Mouse (Mus musculus) hindbrain, embryonic 14.5 days (tissue): Measurements from ENCODE around the gene Trim62. TPM values are rescaled to one million over a fixed set of nuclear protein-coding genes. Genes with fewer than 3 reads are reported as not detected.
"Not testable (repeated sequence)": the region's sequence is repeated elsewhere in the genome, so short reads cannot be mapped to it uniquely, and the experiment has no call there.

ENCODE experiments used
- ATAC-seq: fragments of 200-750 bp; cut with Nextera tagmentation; 2 replicates; pipeline ENCODE4 v1.8.0; 2017; ENCODE audit warnings: moderate number of reproducible peaks, mild to moderate bottlenecking, moderate TSS enrichment, moderate library complexity; ENCODE audit not compliant: low FRiP score
- DNase-seq: peaks from one replicate; pipeline ENCODE4 v3.0.0-alpha.2; 2015; ENCODE audit warnings: low spot score
- H3K27ac ChIP-seq: fragments of 300-500 bp; sonication (generic); 2 replicates; pipeline ENCODE4 v1.5.1; 2014; ENCODE audit warnings: mild to moderate bottlenecking, moderate library complexity
- H3K27me3 ChIP-seq: fragments of 300-500 bp; sonication (generic); 2 replicates; pipeline ENCODE4 v1.6.1; 2014; ENCODE audit warnings: mild to moderate bottlenecking, low read length, mixed read lengths; ENCODE audit not compliant: control insufficient read depth, insufficient read depth
- H3K36me3 ChIP-seq: fragments of 300-500 bp; sonication (generic); replicated peaks from 2 replicates; pipeline ENCODE4 v1.6.1; 2014; ENCODE audit not compliant: control insufficient read depth, insufficient read depth
- H3K4me1 ChIP-seq: fragments of 300-500 bp; sonication (generic); replicated peaks from 2 replicates; pipeline ENCODE4 v1.6.1; 2014; ENCODE audit warnings: antibody characterized with exemption, low read length, mixed read lengths; ENCODE audit not compliant: control insufficient read depth, insufficient read depth
- H3K4me2 ChIP-seq: fragments of 300-500 bp; sonication (generic); replicated peaks from 2 replicates; pipeline ENCODE4 v1.6.1; 2014; ENCODE audit warnings: mild to moderate bottlenecking, moderate library complexity
- H3K4me3 ChIP-seq: fragments of 300-500 bp; sonication (generic); replicated peaks from 2 replicates; pipeline ENCODE4 v1.5.1; 2014; ENCODE audit warnings: mild to moderate bottlenecking, low read length
- H3K9ac ChIP-seq: fragments of 300-500 bp; sonication (generic); 2 replicates; pipeline ENCODE4 v1.6.1; 2014
- H3K9me3 ChIP-seq: fragments of 300-500 bp; sonication (generic); 2 replicates; pipeline ENCODE4 v1.6.1; 2016; ENCODE audit warnings: low read length; ENCODE audit not compliant: control insufficient read depth
- WGBS: fragments of 180-500 bp; shearing (Covaris S2); extraction: QIAGEN DNeasy Blood & Tissue Kit; methylation state at CpG from one replicate; pipeline ENCODE4 v1.1.7; 2014; 5-methylcytosine and 5-hydroxymethylcytosine counted together
- polyA plus RNA-seq: library from polyadenylated mRNA; unstranded; fragments of >200 nt; fragmentation: Nextera tagmentation; extraction: Ambion mirVana; gene quantifications from 2 replicates; pipeline ENCODE4 v1.2.1, GENCODE M21; 2014

The Trim62 gene
- polyA plus RNA-seq, 1 experiment from 2014 or later, result 31.9 TPM

- Histone ChIP-seq H3K4me2 (no peak overlapping the region), H3K27ac (no peak overlapping the region), H3K4me1 (0 out of 2 replicates have a peak, but pooled peaks cover 6% of the 10 kb centered on the region), H3K36me3 (no peaks in the 10 kb centered on the region), H3K9me3 (no peaks in the 10 kb centered on the region), H3K4me3 (no peak overlapping the region), H3K27me3 (no peaks in the 10 kb centered on the region), H3K9ac (no peak overlapping the region)
- ATAC-seq (no peak), DNase-seq (no peak)
- WGBS, result 75% methylated on average over 11 of the region's 11 CpGs
Measured at GRCm38 (mm10) chr4:128853117-128853516, 30.3 kb upstream of the Trim62 start.

GRCm38 (mm10) chr4:128855613-128856040 is 27.8 kb upstream of the Trim62 start:
- Histone ChIP-seq H3K36me3 (no peaks in the 10 kb centered on the region), H3K9me3 (no peaks in the 10 kb centered on the region), H3K4me1 (0 out of 2 replicates have a peak, but pooled peaks cover 6% of the 10 kb centered on the region), H3K27ac (no peak overlapping the region), H3K9ac (no peak overlapping the region), H3K4me3 (no peak overlapping the region), H3K4me2 (no peak overlapping the region), H3K27me3 (no peaks in the 10 kb centered on the region)
- 82% methylated on average over 4 of the region's 4 CpGs for WGBS
- ATAC-seq (no peak), DNase-seq (no peak)

GRCm38 (mm10) chr4:128857212-128857611 is 26.2 kb upstream of the Trim62 start:
- Histone ChIP-seq H3K27ac (no peak overlapping the region), H3K4me2 (no peak overlapping the region), H3K9me3 (no peaks in the 10 kb centered on the region), H3K4me3 (no peak overlapping the region), H3K27me3 (no peaks in the 10 kb centered on the region), H3K4me1 (0 out of 2 replicates have a peak, but pooled peaks cover 6% of the 10 kb centered on the region), H3K36me3 (no peaks in the 10 kb centered on the region), H3K9ac (no peak overlapping the region)
- ATAC-seq (no peak), DNase-seq (no peak)
- 65% methylated on average over 2 of the region's 2 CpGs for WGBS

- not testable (repeated sequence) for H3K36me3 ChIP-seq, H3K9me3 ChIP-seq, H3K4me2 ChIP-seq, H3K4me1 ChIP-seq, H3K27me3 ChIP-seq, H3K4me3 ChIP-seq, ATAC-seq, H3K27ac ChIP-seq, H3K9ac ChIP-seq
- peak; percentile 79 for DNase-seq
Measured at GRCm38 (mm10) chr4:128858226-128858625, 25.2 kb upstream of the Trim62 start.

GRCm38 (mm10) chr4:128858878-128859277 is 24.5 kb upstream of the Trim62 start:
- WGBS, result 73% methylated on average over 4 of the region's 4 CpGs
- DNase-seq (no peak), ATAC-seq (no peak)
- Histone ChIP-seq H3K4me2 (no peak overlapping the region), H3K9ac (no peak overlapping the region), H3K27ac (no peak overlapping the region), H3K9me3 (no peaks in the 10 kb centered on the region), H3K27me3 (no peaks in the 10 kb centered on the region), H3K4me1 (0 out of 2 replicates have a peak, but pooled peaks cover 6% of the 10 kb centered on the region), H3K4me3 (no peak overlapping the region), H3K36me3 (no peaks in the 10 kb centered on the region)

GRCm38 (mm10) chr4:128872992-128873391 is 10.4 kb upstream of the Trim62 start:
- DNase-seq (peak; percentile 66), ATAC-seq (no peak)
- WGBS, result 52% methylated on average over 19 of the region's 19 CpGs

GRCm38 (mm10) chr4:128874062-128874461 is 9.3 kb upstream of the Trim62 start:
- no peak overlapping the region for H3K4me3 ChIP-seq
- no peaks in the 10 kb centered on the region for H3K36me3 ChIP-seq
- H3K9ac ChIP-seq, result no peak overlapping the region
- no peaks in the 10 kb centered on the region for H3K9me3 ChIP-seq
- WGBS, result 92% methylated on average over 17 of the region's 17 CpGs
- H3K27ac ChIP-seq, result no peak overlapping the region
- H3K4me2 ChIP-seq, result no peak overlapping the region
- H3K4me1 ChIP-seq, result peaks cover 16% of the 10 kb centered on the region
- no peaks in the 10 kb centered on the region for H3K27me3 ChIP-seq
- DNase-seq, result no peak
- no peak for ATAC-seq

More at GRCm38 (mm10) chr4:128872992-128873391, 10.4 kb upstream of the Trim62 start:
- Histone ChIP-seq H3K4me1 (peaks cover 8% of the 10 kb centered on the region), H3K4me2 (peak overlapping the region; percentile 25), H3K4me3 (no peak overlapping the region), H3K9me3 (no peaks in the 10 kb centered on the region), H3K36me3 (no peaks in the 10 kb centered on the region), H3K27ac (0 out of 2 replicates have a peak overlapping the region, but pooled peaks have one; percentile 52), H3K9ac (peak overlapping the region; percentile 8; the same call in 1 of the 2 replicates), H3K27me3 (no peaks in the 10 kb centered on the region)

GRCm38 (mm10) chr4:128875439-128875838 is 7.9 kb upstream of the Trim62 start:
- Histone ChIP-seq H3K9ac (no peak overlapping the region), H3K9me3 (no peaks in the 10 kb centered on the region), H3K4me2 (no peak overlapping the region), H3K4me1 (peaks cover 24% of the 10 kb centered on the region), H3K27ac (no peak overlapping the region), H3K27me3 (no peaks in the 10 kb centered on the region), H3K4me3 (no peak overlapping the region), H3K36me3 (no peaks in the 10 kb centered on the region)
- no peak for DNase-seq
- ATAC-seq, result no peak
- 93% methylated on average over 11 of the region's 11 CpGs for WGBS

- no peak overlapping the region for H3K9ac ChIP-seq
- no peak for ATAC-seq
- H3K9me3 ChIP-seq, result no peaks in the 10 kb centered on the region
- WGBS, result 9% methylated on average over 6 of the region's 6 CpGs
- H3K4me1 ChIP-seq, result peaks cover 24% of the 10 kb centered on the region
- no peak overlapping the region for H3K4me2 ChIP-seq
- no peak overlapping the region for H3K4me3 ChIP-seq
- no peak for DNase-seq
- H3K36me3 ChIP-seq, result no peaks in the 10 kb centered on the region
- no peaks in the 10 kb centered on the region for H3K27me3 ChIP-seq
- H3K27ac ChIP-seq, result 0 out of 2 replicates have a peak overlapping the region, but pooled peaks have one; percentile 7
Measured at GRCm38 (mm10) chr4:128877520-128877919, 5.9 kb upstream of the Trim62 start.
